Mouse (Mus musculus): Measurements from ENCODE around the gene Dennd6a. TPM values are rescaled to one million over a fixed set of nuclear protein-coding genes. Genes with fewer than 3 reads are reported as not detected.
A peak's percentile ranks its signal among the peaks of the same experiment; 100 is the strongest.
"Not testable (repeated sequence)": the region's sequence is repeated elsewhere in the genome, so short reads cannot be mapped to it uniquely, and the experiment has no call there.

Gene Dennd6a
- 27.0 TPM in 2 replicates for polyA plus RNA-seq (2015; fragmentation: Nextera tagmentation; extraction: Ambion mirVana)

DNA sequence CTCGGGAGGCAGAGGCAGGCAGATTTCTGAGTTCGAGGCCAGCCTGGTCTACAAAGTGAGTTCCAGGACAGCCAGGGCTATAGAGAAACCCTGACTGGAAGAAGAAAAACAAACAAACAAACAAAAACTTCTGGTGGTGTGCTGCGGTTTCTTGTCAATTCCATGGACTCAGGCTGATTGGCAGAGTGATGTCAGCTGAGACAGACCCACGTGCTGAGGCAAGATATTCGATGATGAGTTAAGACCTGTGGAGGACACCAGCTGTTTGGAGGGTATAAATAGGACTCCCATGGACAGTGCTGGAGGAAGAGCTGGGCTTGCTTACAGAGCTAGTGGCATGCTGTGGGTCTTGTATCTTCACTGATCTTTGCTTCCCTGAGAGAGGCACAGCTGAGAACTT, at the start of gene Dennd6a:
TSS of gene Dennd6a (plus strand) at position 301 of the 400 bp plus-strand sequence.
- not testable (repeated sequence) for H3K9ac ChIP-seq (ENCODE audit: low read length); DNase-seq (ENCODE audit: low spot score); H3K36me3 ChIP-seq (ENCODE audit: control insufficient read depth, insufficient read depth, low read length); H3K9me3 ChIP-seq (ENCODE audit: control insufficient read depth, low read length); H3K27ac ChIP-seq (replicated peaks); ATAC-seq (ENCODE audit: low FRiP score, low TSS enrichment); H3K4me2 ChIP-seq (replicated peaks; ENCODE audit: low read depth); H3K4me3 ChIP-seq (ENCODE audit: low read depth, low read length); H3K4me1 ChIP-seq (replicated peaks; ENCODE audit: control insufficient read depth, insufficient read depth); H3K27me3 ChIP-seq (ENCODE audit: control insufficient read depth, insufficient read depth, low read length)
- WGBS: 84% methylated on average over 5 of the region's 5 CpGs

DNA sequence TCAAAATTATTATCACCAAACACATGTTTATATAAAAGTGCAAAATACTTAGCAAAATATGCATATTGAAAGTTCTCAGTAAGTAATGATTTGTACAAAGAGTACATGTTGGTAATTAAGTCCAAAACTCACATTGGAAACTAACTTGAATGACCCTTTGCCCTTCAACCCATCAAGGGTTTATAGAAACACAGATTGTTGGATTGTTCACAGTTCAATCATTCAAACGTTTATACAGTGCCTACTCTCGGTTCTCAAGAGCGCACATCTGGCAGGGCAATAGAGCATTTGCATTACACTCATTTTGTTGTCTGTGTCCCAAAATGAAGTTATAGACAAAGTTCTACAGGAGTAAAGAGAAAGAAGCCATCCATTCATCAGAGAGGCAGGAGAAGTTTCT, 47.7 kb upstream of the Dennd6a start:
- no peak overlapping the region for H3K4me2 ChIP-seq (replicated peaks; ENCODE audit: low read depth)
- H3K4me1 ChIP-seq (replicated peaks; ENCODE audit: control insufficient read depth, insufficient read depth): peaks cover 7% of the 10 kb centered on the region; the same call in 1 of the 2 replicates
- H3K9ac ChIP-seq (ENCODE audit: low read length): no peak overlapping the region
- no peak overlapping the region for H3K27ac ChIP-seq (replicated peaks)
- H3K4me3 ChIP-seq (ENCODE audit: low read depth, low read length): no peak overlapping the region
- no peak for TF ChIP-seq CTCF (IDR thresholded peaks at IDR 0.05; ENCODE audit: low read depth)
- TF ChIP-seq EP300 (optimal IDR thresholded peaks at IDR 0.05): no peak
- no peaks in the 10 kb centered on the region for H3K9me3 ChIP-seq (ENCODE audit: control insufficient read depth, low read length)
- WGBS: 26% methylated on average over 3 of the region's 3 CpGs
- ATAC-seq (ENCODE audit: low FRiP score, low TSS enrichment) (no peak), DNase-seq (ENCODE audit: low spot score) (no peak)
- H3K27me3 ChIP-seq (ENCODE audit: control insufficient read depth, insufficient read depth, low read length): no peaks in the 10 kb centered on the region
- H3K36me3 ChIP-seq (ENCODE audit: control insufficient read depth, insufficient read depth, low read length): no peaks in the 10 kb centered on the region

DNA sequence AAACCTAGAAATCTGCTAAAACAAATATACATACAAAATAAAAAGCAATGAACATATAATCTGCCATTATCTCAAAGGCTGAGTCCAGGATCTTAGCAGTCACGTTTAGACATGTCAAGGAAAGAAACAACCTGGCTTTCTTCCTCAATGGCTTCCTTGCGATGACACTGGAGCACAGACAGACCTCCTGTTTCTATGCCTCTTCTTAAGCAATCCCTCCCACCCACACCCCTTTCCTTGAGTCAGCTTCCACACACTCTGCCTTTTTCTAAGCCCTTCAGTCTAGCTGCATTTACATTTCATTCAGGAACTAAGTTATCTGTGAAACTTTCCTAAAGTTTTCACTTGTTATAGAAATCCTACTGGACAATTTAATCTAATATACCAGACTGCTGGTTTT, 45.4 kb upstream of the Dennd6a start:
- Histone ChIP-seq H3K36me3 (ENCODE audit: control insufficient read depth, insufficient read depth, low read length) (no peaks in the 10 kb centered on the region), H3K4me2 (replicated peaks; ENCODE audit: low read depth) (no peak overlapping the region), H3K9ac (ENCODE audit: low read length) (no peak overlapping the region), H3K27me3 (ENCODE audit: control insufficient read depth, insufficient read depth, low read length) (no peaks in the 10 kb centered on the region), H3K4me1 (replicated peaks; ENCODE audit: control insufficient read depth, insufficient read depth) (0 out of 2 replicates have a peak, but pooled peaks cover 2% of the 10 kb centered on the region), H3K4me3 (ENCODE audit: low read depth, low read length) (no peak overlapping the region), H3K9me3 (ENCODE audit: control insufficient read depth, low read length) (no peaks in the 10 kb centered on the region), H3K27ac (replicated peaks) (no peak overlapping the region)
- DNase-seq (ENCODE audit: low spot score): no peak
- WGBS: 42% methylated on average over 2 of the region's 2 CpGs
- TF ChIP-seq CTCF (IDR thresholded peaks at IDR 0.05; ENCODE audit: low read depth): no peak
- no peak for ATAC-seq (ENCODE audit: low FRiP score, low TSS enrichment)

DNA sequence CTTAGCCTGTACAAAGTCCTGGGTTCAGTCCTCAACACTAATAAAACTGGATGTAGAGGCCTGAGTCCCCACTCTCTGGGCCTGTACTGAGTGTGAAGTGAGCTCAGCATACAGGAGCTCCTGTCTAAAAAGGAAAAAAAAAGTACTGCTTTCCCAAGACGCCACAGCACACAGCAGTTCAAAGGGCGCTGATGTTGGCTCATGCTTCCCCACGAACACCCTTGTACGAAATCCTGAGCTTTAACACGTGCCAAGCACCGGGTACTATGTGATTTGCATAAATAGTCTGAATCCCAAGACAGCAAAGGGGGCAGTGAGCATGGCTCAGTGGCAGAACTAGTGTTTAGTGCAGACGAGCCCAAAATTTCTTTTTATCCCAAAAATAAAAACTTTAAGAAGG, 43.3 kb upstream of the Dennd6a start:
- 0 out of 2 replicates have a peak, but pooled peaks cover 2% of the 10 kb centered on the region for H3K4me1 ChIP-seq (replicated peaks; ENCODE audit: control insufficient read depth, insufficient read depth)

DNA sequence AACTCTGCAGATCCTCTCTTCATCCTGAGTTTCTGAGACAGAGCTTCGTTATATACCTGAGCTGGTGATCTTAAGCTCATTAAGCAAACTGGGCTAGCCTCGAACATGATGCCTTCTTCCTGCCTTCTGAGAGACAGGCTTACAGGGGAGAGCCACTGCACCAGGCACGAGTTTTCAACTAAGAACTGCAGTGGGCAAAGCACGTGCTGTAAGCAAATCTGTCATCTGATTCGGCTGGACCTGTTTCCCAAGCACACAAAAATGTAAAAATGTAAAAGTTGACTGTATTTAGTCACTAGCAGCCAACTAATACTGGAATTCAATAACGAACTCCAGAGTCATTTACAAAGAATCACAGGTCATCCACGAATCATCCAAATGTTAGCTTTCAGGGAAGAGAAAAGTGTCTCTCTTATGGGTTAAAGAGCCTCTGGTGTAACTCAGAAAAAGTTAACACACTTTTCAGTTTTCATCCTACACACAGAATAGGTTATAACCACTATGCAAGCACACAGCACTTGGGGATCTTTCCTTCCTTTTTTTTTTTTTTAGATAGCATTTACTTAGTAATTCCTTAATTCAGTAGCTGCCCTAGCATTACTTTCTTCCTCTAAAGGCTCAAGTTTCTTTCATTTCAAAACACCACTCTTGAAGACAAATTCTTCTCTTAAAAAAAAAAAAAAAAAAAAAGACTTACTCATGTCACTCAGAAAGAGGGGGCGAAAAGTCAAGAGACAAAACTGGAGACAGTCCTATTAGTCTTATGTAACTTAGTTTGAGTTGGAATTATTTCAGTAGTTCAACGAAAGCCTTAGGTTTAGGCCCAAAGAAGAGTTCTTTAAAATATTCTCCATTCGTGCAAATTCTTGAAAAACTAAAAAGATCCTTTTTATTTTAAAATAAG, 42.0 kb upstream of the Dennd6a start:
- no peaks in the 10 kb centered on the region for H3K27me3 ChIP-seq (ENCODE audit: control insufficient read depth, insufficient read depth, low read length)
- H3K36me3 ChIP-seq (ENCODE audit: control insufficient read depth, insufficient read depth, low read length): no peaks in the 10 kb centered on the region
- no peaks in the 10 kb centered on the region for H3K9me3 ChIP-seq (ENCODE audit: control insufficient read depth, low read length)
- 0 out of 2 replicates have a peak, but pooled peaks cover 2% of the 10 kb centered on the region for H3K4me1 ChIP-seq (replicated peaks; ENCODE audit: control insufficient read depth, insufficient read depth)
- no peak for DNase-seq (ENCODE audit: low spot score)
- H3K4me2 ChIP-seq (replicated peaks; ENCODE audit: low read depth): peak overlapping the region; percentile 39
- TF ChIP-seq EP300 (optimal IDR thresholded peaks at IDR 0.05) (no peak), CTCF (IDR thresholded peaks at IDR 0.05; ENCODE audit: low read depth) (no peak)
- H3K27ac ChIP-seq (replicated peaks): no peak overlapping the region
- WGBS: 51% methylated on average over 10 of the region's 10 CpGs
- H3K4me3 ChIP-seq (ENCODE audit: low read depth, low read length): no peak overlapping the region; the same call in 1 of the 2 replicates
- no peak overlapping the region for H3K9ac ChIP-seq (ENCODE audit: low read length)
- no peak for ATAC-seq (ENCODE audit: low FRiP score, low TSS enrichment)

More for the DNA sequence above, 43.3 kb upstream of the Dennd6a start:
- TF ChIP-seq EP300 (optimal IDR thresholded peaks at IDR 0.05) (no peak), CTCF (IDR thresholded peaks at IDR 0.05; ENCODE audit: low read depth) (no peak)
- ATAC-seq (ENCODE audit: low FRiP score, low TSS enrichment) (no peak), DNase-seq (ENCODE audit: low spot score) (peak; percentile 23)
- Histone ChIP-seq H3K36me3 (ENCODE audit: control insufficient read depth, insufficient read depth, low read length) (no peaks in the 10 kb centered on the region), H3K9me3 (ENCODE audit: control insufficient read depth, low read length) (no peaks in the 10 kb centered on the region), H3K4me3 (ENCODE audit: low read depth, low read length) (no peak overlapping the region), H3K27me3 (ENCODE audit: control insufficient read depth, insufficient read depth, low read length) (no peaks in the 10 kb centered on the region), H3K9ac (ENCODE audit: low read length) (no peak overlapping the region), H3K27ac (replicated peaks) (no peak overlapping the region), H3K4me2 (replicated peaks; ENCODE audit: low read depth) (peak overlapping the region; percentile 6)
- 43% methylated on average over 7 of the region's 7 CpGs for WGBS

DNA sequence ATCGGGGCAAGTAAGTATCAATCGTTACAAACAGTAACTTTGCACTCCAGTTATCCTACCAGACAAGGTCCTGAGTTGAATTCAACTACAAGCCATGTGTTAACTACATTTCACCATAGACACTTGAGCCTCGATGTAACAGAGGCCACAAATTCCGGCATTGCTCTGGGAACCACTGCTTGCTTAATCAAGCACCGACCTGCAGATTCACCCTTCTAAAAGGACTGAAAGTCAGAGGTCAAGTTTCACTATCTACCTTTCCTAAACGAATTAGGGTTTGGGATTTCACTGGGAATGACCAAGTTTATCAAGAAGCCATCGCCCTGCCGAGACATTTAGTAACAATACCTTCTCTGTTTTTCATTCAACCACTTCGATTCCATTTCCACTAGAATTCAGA, 40.9 kb upstream of the Dennd6a start:
- DNase-seq (ENCODE audit: low spot score): no peak
- no peak for TF ChIP-seq CTCF (IDR thresholded peaks at IDR 0.05; ENCODE audit: low read depth)
- no peak for TF ChIP-seq EP300 (optimal IDR thresholded peaks at IDR 0.05)
- WGBS: 36% methylated on average over 9 of the region's 9 CpGs

More for the DNA sequence above, 40.9 kb upstream of the Dennd6a start:
- no peaks in the 10 kb centered on the region for H3K36me3 ChIP-seq (ENCODE audit: control insufficient read depth, insufficient read depth, low read length)
- 0 out of 2 replicates have a peak, but pooled peaks cover 2% of the 10 kb centered on the region for H3K4me1 ChIP-seq (replicated peaks; ENCODE audit: control insufficient read depth, insufficient read depth)
- H3K4me3 ChIP-seq (ENCODE audit: low read depth, low read length): peak overlapping the region; percentile 96
- no peaks in the 10 kb centered on the region for H3K27me3 ChIP-seq (ENCODE audit: control insufficient read depth, insufficient read depth, low read length)
- H3K9ac ChIP-seq (ENCODE audit: low read length): peak overlapping the region; percentile 94
- no peak for ATAC-seq (ENCODE audit: low FRiP score, low TSS enrichment)
- H3K9me3 ChIP-seq (ENCODE audit: control insufficient read depth, low read length): no peaks in the 10 kb centered on the region
- H3K4me2 ChIP-seq (replicated peaks; ENCODE audit: low read depth): peak overlapping the region; percentile 80
- H3K27ac ChIP-seq (replicated peaks): no peak overlapping the region

All from stomach, postnatal 0 days (tissue).